Mouse (Mus musculus) mouse embryonic stem cell (cell line): ENCODE results near the gene Slfn14.

ENCODE experiments used
- in situ Hi-C, 2 experiments: fragments of 300-500 bp; cut with MboI; formaldehyde crosslinking; loops; 1 replicate in 1 of 2; 3 replicates in 1 of 2; pipeline ENCODE4 v1.14.3; 2019 to 2020; ENCODE audit warnings: low sequenced_read_pairs in 2 of 2, low pct_unique_long_range_greater_than_20kb in 1 of 2, mixed read lengths in 1 of 2; ENCODE audit not compliant: unreplicated experiment in 1 of 2

Slfn14 gene

DNA sequence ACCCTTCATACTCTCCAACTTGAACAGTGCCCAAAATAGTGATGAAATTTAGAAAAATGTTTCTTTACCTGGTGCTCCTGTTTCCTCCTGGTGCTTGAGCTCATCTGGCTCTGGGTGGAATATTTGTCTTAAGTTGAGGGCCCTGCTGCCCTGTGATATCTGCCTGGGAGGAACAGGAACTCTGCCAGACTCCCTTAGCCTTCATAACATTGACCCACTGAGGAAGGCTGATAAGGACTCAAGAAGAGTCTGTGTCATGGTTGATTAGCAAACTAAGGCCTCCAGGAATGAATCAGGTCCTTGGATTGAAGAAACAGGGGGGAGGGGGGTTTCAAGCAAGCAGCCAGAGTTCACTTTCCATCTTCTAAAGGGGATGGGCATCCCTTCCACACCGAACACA is at the start of gene Slfn14:
Gene Slfn14 (minus strand): TSS at position 161 of the 400 bp plus-strand sequence.
- in situ Hi-C loops, result no loop called here

DNA sequence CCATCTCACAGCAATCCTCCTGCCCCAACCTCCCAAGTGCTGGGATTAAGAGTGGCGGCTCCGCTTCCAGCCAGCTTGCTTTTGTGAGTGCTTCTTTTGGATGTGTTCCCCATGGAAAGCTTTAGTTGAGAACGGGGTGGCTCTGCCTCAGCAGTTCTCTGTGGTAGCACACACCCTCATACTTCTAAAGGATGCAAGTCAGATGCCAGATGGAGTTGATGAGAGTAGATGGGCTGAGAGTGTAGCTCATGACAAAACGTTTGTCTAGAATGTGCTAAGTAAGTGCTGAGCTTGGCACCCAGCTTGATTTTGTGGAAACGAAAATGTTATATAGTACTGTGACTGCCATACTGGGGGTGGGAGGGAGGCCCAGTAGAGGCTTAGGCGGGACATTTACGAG is 49.3 kb upstream of the Slfn14 start:
- in situ Hi-C loops, result no loop called here

DNA sequence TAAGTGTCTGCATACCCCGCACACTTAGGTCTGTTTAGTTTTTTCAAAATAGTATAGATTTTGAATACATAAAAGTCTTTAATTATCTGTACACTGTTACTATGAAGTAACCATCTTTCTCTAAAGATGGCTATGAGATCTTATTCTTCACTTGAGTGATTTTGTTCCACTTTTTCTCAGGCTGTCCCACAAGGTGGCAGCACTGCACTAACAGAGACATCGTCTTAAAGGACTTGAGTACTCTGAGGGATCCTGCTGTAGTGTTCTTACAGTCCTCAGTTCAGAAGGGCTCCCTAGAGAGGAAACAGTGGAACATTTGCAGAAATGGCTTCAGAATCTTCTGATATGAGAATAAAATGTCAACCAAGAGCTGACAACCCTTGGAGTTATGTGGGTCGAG is 40.9 kb upstream of the Slfn14 start:
- in situ Hi-C loops, result loop anchor here (5.0 to 10.0 kb wide), 2 partner anchors 95 to 97 kb away; partner anchors contain the start of gene Gas2l2 (in 1 of the 2)

DNA sequence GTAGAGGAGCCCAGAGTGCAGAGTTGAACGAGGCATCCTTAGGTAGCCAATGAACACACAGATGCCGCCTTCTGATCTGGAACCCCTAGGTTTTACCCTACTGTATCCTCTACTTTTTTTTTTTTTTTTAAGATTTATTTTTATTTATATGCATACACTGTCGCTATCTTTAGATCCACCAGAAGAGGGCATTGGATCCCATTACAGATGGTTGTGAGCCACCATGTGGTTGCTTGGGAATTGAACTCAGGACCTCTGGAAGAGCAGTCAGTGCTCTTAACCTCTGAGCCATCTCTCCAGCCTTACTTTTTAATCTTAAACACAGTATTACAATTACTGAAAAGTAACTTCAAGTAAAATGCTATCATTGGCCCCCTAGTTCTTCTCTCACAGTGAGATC is 40.2 kb upstream of the Slfn14 start:
- in situ Hi-C loops, result loop anchor here (5.0 to 10.0 kb wide), 2 partner anchors 96 to 98 kb away; partner anchors contain the start of gene Gas2l2 (in 1 of the 2)

DNA sequence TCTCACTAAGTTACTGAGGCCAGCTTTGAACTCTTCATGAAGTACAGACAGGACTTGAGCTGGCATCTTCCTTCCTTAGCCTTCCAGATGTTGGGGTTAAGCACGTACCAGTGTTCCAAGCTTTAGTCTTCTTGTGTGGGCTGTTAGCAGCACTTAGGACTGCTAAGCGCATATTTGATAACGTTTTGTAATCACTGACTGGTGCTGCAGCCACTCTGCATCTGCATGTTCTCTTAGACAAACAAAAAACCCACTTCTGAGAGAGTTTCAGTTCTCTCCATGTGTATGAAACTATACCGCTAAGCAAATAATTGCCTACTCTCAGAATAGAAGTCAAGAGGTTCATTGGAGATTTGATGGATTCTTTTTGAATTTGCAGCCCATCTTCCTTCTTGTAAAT is 32.5 kb upstream of the Slfn14 start:
- in situ Hi-C loops, result no loop called here

DNA sequence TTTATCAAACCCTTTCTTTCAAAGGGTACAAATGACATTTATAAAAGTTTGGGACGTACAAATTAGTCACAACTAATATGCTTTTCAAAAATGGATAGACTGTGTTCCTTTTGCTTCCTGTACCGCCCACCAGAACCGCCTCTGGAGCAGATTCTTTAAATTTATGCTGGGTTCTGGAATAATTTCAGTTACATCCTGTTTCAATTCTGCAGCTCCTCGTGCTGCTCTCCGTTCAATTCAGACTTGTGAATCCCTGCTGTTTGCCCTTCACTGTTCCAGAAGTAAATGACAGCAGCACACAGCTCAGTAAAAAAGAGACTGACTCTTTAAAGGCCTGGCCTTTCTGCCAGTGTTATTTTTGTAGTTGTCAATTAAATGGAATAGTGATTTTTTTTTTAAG is 25.9 kb upstream of the Slfn14 start:
- in situ Hi-C loops, result no loop called here

DNA sequence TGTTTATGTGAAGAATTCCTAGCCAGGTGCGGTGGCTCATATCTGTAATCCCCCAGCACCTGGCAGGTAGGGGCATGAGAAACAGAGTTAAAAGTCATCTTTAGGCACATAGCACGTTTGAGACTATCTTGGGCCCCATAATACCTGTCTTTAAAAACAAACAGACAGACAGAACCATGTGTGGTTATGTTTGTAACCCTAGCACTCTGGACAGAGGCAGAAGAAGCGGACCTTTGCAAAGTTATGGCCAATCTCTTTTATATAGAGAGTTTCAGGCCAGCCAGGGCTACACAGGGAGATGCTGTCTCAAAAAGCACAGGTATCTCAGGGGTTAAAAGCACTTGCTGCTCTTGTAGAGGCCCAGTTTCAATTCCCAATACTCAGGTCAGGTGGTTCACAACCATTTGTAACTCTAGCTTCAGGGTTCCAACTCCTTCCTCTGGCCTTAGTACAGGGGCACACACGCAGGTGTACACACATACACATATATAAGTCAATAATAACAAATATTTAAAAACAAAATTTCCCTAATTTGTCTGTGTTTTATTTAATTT is 20.3 kb upstream of the Slfn14 start:
- in situ Hi-C loops, result no loop called here

DNA sequence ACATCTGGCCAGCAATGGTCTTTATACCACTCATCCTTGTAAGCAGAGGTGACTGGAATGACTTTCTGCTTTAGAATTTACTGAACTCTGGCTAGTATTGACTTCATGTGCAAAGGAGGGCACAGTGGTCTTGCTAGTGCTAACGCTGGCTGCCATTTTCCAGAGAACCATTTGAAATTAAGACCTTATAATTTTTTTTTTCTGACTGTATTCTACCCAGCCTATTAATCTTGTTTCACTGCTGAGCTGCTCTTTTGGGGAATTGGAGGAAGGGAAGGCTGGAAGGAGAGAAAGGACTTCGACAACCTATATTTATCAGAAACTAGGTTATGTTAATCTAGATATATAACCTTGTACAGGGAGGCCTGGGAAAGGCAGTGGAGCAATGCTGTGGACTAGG is 18.0 kb upstream of the Slfn14 start:
- in situ Hi-C loops, result no loop called here

DNA sequence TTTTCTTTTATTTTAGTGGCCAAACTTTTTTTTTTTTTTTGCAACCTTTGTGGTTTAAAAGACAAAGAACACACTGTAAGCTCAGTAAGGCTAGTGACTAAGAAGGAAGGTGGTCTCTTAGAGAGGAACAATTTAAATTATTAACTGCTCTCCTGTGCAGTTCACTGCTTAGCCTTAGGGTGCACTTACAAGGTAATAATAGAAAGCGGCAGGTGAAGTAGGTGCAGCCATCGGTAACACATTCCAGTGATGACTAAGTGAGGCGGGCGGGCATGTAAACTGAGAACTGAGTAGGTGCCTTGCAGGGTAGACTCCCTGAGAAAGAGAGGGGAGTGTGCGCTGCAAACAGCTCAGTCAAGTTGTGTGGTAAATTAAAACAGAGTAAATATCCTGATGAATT is 17.2 kb upstream of the Slfn14 start:
- in situ Hi-C loops, result no loop called here

DNA sequence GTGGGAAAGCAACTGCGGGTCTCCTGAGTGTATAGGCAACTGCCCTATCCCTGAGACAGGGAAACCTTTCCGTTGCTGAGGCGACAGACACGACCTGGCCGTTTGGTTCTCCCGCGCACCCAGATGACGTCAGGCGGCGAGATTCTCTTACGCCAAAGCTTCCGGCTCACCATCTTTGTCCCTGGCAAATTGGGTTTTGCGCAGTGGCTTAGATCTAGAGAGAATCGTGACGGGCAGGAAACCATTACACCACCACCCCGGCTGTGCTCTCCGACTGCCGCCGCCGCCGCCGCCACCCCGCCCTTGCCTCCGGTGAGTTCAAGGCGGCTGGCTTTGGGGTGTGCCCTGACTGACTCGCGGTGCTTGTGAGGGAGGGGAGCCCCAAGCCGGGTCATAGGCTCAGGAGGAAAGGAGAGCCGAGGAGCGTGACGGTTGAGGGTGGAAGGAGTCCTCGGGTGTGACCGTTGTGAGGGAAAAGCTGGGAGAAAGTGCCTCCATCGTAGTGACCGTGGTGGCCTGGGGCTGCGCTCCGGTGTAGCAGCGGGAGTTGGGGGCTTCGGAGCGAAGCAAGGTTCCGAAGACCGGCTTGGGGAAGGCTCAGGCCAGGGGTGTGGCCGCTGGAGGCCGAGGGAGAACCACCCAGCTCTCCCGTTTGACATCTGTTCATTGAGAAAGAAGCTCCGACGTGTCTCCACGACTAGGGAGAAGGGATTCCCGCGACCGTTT is 16.2 kb upstream of the Slfn14 start, which contains the start of gene Pex12:
Gene Pex12 (minus strand): TSS at position 61 of the 726 bp plus-strand sequence.
- in situ Hi-C loops, result no loop called here

DNA sequence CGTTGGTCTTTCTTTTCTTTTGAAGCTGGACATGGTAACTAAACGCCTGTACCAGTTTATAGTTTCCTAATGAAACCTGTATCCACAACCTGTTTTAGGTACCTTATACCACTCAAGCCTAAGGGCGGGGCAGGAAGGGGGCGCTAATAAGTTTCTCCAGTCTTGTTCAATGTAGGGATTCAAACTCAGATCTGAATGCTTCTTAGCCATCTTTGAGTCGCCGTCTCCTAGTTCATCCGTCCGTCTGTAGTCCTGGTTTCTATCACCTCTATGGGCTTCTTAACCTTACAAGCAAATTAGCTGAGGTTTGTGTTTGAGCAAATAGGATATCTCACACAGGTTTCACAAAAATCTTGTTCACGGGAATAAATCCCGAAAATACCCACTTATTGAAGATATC is 15.6 kb upstream of the Slfn14 start:
- in situ Hi-C loops, result no loop called here

DNA sequence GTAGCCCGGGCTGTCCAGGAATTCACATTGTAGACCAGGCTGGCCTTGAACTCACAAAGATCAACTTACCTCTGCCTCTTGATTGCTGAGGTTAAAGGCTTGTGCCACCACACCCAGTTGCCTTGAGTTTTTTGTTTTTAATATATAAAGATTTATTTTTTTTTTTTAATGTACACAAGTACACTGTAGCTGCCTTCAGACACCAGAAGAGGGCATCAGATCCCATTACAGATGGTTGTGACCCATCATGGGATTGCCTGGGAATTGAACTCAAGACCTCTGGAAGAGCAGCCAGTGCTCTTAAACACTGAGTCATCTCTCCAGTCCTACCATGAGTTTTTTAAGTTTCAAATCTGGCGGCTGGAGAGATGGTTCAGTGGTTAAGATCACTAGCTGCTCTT is 14.9 kb upstream of the Slfn14 start:
- in situ Hi-C loops, result no loop called here

DNA sequence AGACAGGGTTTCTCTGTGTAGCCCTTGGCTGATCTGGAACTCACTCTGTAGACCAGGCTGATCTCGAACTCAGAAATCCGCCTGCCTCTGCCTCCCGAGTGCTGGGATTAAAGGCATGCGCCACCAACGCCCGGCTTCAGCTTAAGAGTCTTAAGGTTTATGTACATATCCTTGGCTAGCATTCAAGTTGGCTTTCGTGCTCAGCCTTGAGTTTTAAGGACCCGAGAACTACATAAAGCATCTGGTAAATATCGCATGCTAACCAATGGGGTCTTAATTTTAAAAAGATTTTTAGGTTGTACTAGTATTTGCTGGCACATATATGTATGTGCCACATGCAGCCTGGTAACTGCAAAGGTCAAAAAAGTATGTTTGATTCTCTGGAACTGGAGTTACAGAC is 13.2 kb upstream of the Slfn14 start:
- in situ Hi-C loops, result no loop called here

DNA sequence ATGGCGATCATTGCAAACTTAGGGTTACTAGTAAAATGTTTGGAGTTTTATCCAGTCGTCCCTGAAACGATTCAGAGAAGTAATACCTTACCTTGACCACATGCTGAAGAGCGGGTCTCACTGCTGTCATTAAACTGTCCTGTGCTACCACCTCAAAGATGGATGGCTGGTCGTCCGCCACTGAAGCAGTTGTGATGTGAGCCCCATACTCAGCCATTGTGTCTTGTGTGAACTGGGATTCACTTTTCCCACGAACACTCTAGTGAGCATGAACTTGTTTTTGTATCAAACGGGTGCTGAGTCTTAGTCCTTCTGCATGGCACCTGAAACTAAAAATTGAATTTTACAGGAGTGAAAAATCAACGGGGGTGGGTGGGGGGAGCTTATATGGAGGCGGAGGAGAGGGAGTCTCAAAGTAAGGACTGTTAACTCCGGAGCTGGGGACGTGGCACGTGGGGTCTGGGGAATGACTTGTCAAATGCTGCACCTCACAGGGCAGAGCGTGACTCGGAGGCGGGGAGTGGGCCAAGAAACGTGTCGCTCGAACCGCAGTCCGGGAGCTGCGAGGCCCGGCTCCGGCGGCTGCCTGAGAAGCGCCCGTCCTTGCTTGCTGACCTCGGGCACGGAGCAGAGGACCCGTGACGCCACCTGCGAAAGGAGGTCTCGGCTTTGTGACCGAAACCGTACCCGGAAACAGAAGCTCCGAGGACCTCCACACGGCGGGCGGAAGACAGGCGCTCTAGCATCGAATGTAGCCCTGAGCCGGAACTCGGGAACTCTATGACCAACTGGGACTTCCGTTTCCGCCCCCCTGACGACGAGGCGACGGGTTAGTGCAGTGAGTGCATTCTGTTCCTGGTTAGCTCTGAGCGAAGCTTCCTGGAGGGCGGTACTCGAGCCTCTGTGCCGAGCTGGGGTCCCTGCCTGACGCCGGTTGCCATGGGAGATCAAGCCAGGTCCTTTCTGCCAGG is 12.0 kb upstream of the Slfn14 start, which contains the start of gene Ap2b1:
Gene Ap2b1 (plus strand): TSS at position 800 of the 971 bp plus-strand sequence.
- in situ Hi-C loops, result no loop called here

DNA sequence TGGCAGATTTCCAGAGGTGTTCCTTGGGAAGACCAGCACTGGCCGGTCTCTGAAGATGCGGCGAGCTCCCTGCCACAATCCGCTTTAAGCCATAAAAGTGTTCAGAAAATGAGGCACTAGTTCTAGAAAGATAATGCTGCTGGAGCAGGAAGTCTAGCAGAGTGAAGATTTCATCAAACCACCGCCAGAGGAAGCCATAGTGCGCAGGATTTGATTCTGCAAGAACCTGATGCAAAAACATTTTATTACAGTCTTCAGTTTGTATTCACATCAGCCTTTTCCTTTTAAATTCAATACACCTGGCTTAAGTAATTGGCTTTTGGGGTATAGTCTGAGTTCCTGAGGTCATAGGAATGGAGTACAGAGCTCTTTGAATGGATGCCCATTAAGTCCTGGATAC is 11.3 kb upstream of the Slfn14 start:
- in situ Hi-C loops, result no loop called here

DNA sequence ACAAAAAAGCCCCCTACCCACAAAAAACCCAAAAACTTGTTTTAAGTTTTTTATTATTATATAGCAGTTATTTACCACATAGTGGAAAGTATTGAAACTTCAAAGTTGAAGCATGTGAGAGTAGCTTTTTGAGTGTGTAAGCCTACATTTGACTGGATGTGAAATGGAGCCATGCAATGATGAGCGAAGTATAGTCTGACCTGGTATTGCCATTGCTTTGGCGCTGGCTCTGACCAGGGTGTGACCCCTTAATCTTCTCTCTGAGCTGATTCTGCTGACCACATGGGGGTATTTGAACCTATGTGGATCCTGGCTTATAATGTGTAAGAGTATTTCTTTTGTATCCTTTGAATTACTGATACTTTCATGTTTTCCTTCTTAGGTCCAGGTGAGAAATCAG is 7.6 kb upstream of the Slfn14 start:
- in situ Hi-C loops, result no loop called here

DNA sequence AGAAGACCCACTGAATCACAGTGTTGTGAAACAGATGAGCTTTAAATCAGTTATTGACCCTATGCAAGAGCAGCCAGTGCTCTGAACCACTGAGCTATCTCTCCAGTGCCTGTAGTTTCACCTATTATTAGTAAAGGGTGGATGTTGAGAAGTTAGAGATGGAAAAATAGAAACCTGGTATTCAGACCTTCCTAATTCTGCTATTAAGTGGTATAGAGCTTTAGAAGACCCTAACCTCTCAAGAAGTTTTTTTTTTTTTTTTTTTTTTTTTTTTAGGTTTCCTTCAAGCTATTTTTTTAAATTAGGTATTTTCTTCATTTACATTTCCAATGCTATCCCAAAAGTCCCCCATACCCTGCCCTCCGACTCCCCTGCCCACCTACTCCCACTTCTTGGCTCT is 6.7 kb upstream of the Slfn14 start:
- in situ Hi-C loops, result no loop called here

DNA sequence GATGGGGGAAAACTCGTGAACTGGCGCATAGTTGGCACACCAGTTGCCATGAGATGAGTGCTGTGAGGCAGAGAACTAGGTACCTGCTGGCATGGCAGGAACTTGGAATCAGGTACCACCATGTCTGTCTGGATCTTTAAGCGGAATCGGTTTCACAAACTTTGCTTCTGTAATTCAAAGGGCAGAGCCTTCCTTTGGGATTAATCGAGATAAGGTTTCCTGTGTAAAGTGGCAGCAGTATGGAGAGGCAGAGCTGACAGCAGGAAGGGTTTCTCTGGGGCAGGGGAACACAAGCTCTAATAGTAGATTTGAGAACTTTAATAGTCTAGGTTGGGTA is 5.7 kb upstream of the Slfn14 start:
- in situ Hi-C loops, result no loop called here
